Mouse (Mus musculus): ENCODE data around the gene Tctex1d1.

GRCm38 (mm10) chr4:102991685-102992084 is 13.3 kb downstream of the Tctex1d1 start:
- TF ChIP-seq POLR2A (IDR thresholded peaks at IDR 0.05; ENCODE audit: extremely low read depth, insufficient read depth, low read length) (no peak), CTCF (IDR thresholded peaks at IDR 0.05; ENCODE audit: low read depth, low read length) (no peak)

Measured in liver, adult 2 months (tissue).